Mouse (Mus musculus): ENCODE measurements at regions not wholly inside any gene's neighbourhood (a gene's known extent, or its start where the extent isn't known, plus 50 kb on each side); places are given as distances from the start of the nearest gene placed in this dataset.

DNA sequence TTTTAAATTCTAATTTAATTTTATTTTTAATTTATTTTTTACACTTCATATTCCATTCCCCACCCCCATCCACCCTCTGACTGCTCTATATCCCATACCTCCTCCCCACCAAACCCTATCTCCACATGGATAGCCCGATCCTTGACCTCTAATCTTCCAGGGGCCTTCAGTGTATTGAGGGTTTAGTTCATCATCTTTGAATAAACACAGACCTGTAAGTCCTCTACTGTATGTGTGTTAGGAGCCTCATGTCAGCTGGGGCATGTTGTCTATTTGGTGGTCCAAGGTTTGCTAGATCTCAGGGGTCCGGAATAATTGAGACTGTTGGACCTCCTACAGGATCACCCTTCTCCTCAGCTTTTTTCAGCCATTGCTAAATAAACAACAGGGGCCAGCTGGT is 540.2 kb upstream of the Pcdh20 start:
- H3K9ac ChIP-seq (ENCODE audit: control insufficient read depth, low read depth, low read length, poor library complexity, severe bottlenecking) = no peak overlapping the region
- H3K4me3 ChIP-seq (ENCODE audit: control insufficient read depth in 1 of 2, insufficient read depth in 1 of 2, low read depth in 2 of 2, low read length in 2 of 2) = no peak overlapping the region
- TF ChIP-seq RAD21 (IDR thresholded peaks at IDR 0.05; ENCODE audit: low read depth, low read length) = no peak
- no peak for TF ChIP-seq ZC3H11A (IDR thresholded peaks at IDR 0.05; ENCODE audit: low read depth, low read length)
- no peak for TF ChIP-seq NRF1 (IDR thresholded peaks at IDR 0.05; ENCODE audit: insufficient read depth, low read depth, low read length, poor library complexity, severe bottlenecking)
- TF ChIP-seq NELFE (IDR thresholded peaks at IDR 0.05; ENCODE audit: low read depth, low read length) = no peak
- TF ChIP-seq CTCF (IDR thresholded peaks at IDR 0.05 in 2 of 3, conservative IDR thresholded peaks at IDR 0.05 in 1 of 3; ENCODE audit: control insufficient read depth in 1 of 3, insufficient read depth in 1 of 3, low read depth in 2 of 3, low read length in 3 of 3, poor library complexity in 1 of 3, severe bottlenecking in 1 of 3) = no peak
- no peak for TF ChIP-seq BHLHE40 (IDR thresholded peaks at IDR 0.05; ENCODE audit: borderline replicate concordance, low read depth, low read length)
- TF ChIP-seq ETS1 (IDR thresholded peaks at IDR 0.05; ENCODE audit: low read depth, low read length) = no peak
- no peak for TF ChIP-seq USF1 (IDR thresholded peaks at IDR 0.05; ENCODE audit: low read depth, low read length)
- no peak for TF ChIP-seq CHD1 (IDR thresholded peaks at IDR 0.05; ENCODE audit: low read depth, low read length)
- TF ChIP-seq TAL1 (IDR thresholded peaks at IDR 0.05; ENCODE audit: low read length) = no peak
- TF ChIP-seq GABPA (IDR thresholded peaks at IDR 0.05; ENCODE audit: low read depth, low read length) = no peak
- TF ChIP-seq MYB (IDR thresholded peaks at IDR 0.05; ENCODE audit: low read depth, low read length) = no peak
- no peak for TF ChIP-seq ZMIZ1 (IDR thresholded peaks at IDR 0.05; ENCODE audit: low read depth, low read length)
- TF ChIP-seq POLR2AphosphoS5 (IDR thresholded peaks at IDR 0.05; ENCODE audit: borderline replicate concordance, low read depth, low read length) = no peak
- no peak for TF ChIP-seq ZKSCAN1 (IDR thresholded peaks at IDR 0.05; ENCODE audit: low read depth, low read length)
- TF ChIP-seq SMC3 (IDR thresholded peaks at IDR 0.05; ENCODE audit: low read depth, low read length) = no peak
- TF ChIP-seq MEF2A (IDR thresholded peaks at IDR 0.05; ENCODE audit: extremely low read depth, insufficient replicate concordance, low read depth, low read length, poor library complexity, severe bottlenecking) = no peak
- no peak for TF ChIP-seq USF2 (IDR thresholded peaks at IDR 0.05; ENCODE audit: borderline replicate concordance in 1 of 2, insufficient read depth in 1 of 2, low read depth in 1 of 2, low read length in 2 of 2)
- no peak for TF ChIP-seq HCFC1 (IDR thresholded peaks at IDR 0.05; ENCODE audit: low read depth, low read length)
- TF ChIP-seq MYC (IDR thresholded peaks at IDR 0.05; ENCODE audit: low read depth, low read length) = no peak
- H3K4me1 ChIP-seq (ENCODE audit: control insufficient read depth in 1 of 2, insufficient read depth in 2 of 2, low read length in 2 of 2) = no peaks in the 10 kb centered on the region
- H3K27ac ChIP-seq (ENCODE audit: control insufficient read depth, low read depth, low read length) = no peak overlapping the region
- H3K27me3 ChIP-seq (ENCODE audit: control insufficient read depth in 1 of 2, insufficient read depth in 2 of 2, low read length in 2 of 2) = no peaks in the 10 kb centered on the region
- H3K9me3 ChIP-seq (replicated peaks; ENCODE audit: insufficient read depth, low read length) = no peaks in the 10 kb centered on the region
- no peak for DNase-seq (ENCODE audit: low read depth, low spot score)
- H3K36me3 ChIP-seq (ENCODE audit: control insufficient read depth in 1 of 2, insufficient read depth in 2 of 2, low read length in 2 of 2) = no peaks in the 10 kb centered on the region
- no peaks in the 10 kb centered on the region for H3K79me2 ChIP-seq (ENCODE audit: control insufficient read depth, insufficient read depth, low read length, poor library complexity)

- no peak overlapping the region for H3K27ac ChIP-seq (ENCODE audit: control insufficient read depth, low read depth, low read length)
- no peaks in the 10 kb centered on the region for H3K79me2 ChIP-seq (ENCODE audit: control insufficient read depth, insufficient read depth, low read length, poor library complexity)
- no peaks in the 10 kb centered on the region for H3K27me3 ChIP-seq (ENCODE audit: control insufficient read depth in 1 of 2, insufficient read depth in 2 of 2, low read length in 2 of 2)
- no peaks in the 10 kb centered on the region for H3K36me3 ChIP-seq (ENCODE audit: control insufficient read depth in 1 of 2, insufficient read depth in 2 of 2, low read length in 2 of 2)
- H3K4me3 ChIP-seq (ENCODE audit: control insufficient read depth in 1 of 2, insufficient read depth in 1 of 2, low read depth in 2 of 2, low read length in 2 of 2) = no peak overlapping the region
- no peak for TF ChIP-seq SIN3A (IDR thresholded peaks at IDR 0.05; ENCODE audit: low read length)
- TF ChIP-seq ZMIZ1 (IDR thresholded peaks at IDR 0.05; ENCODE audit: low read depth, low read length) = no peak
- no peak for TF ChIP-seq MYC (IDR thresholded peaks at IDR 0.05; ENCODE audit: low read depth, low read length)
- no peak for TF ChIP-seq MXI1 (IDR thresholded peaks at IDR 0.05; ENCODE audit: low read depth, low read length)
- TF ChIP-seq TBP (IDR thresholded peaks at IDR 0.05; ENCODE audit: low read depth, low read length) = no peak
- TF ChIP-seq POLR2A (IDR thresholded peaks at IDR 0.05; ENCODE audit: control insufficient read depth in 1 of 2, insufficient read depth in 1 of 2, low read depth in 1 of 2, low read length in 2 of 2, poor library complexity in 1 of 2) = no peak
- TF ChIP-seq NELFE (IDR thresholded peaks at IDR 0.05; ENCODE audit: low read depth, low read length) = no peak
- no peak for TF ChIP-seq USF1 (IDR thresholded peaks at IDR 0.05; ENCODE audit: low read depth, low read length)
- no peak for TF ChIP-seq ZNF384 (IDR thresholded peaks at IDR 0.05; ENCODE audit: low read depth, low read length)
- no peak for TF ChIP-seq TAL1 (IDR thresholded peaks at IDR 0.05; ENCODE audit: low read length)
- no peak for TF ChIP-seq GABPA (IDR thresholded peaks at IDR 0.05; ENCODE audit: low read depth, low read length)
- no peak for TF ChIP-seq SMC3 (IDR thresholded peaks at IDR 0.05; ENCODE audit: low read depth, low read length)
- TF ChIP-seq ZKSCAN1 (IDR thresholded peaks at IDR 0.05; ENCODE audit: low read depth, low read length) = no peak
- TF ChIP-seq ZC3H11A (IDR thresholded peaks at IDR 0.05; ENCODE audit: low read depth, low read length) = no peak
- no peak for TF ChIP-seq POLR2AphosphoS2 (IDR thresholded peaks at IDR 0.05; ENCODE audit: low read length)
- TF ChIP-seq RCOR1 (IDR thresholded peaks at IDR 0.05; ENCODE audit: low read depth, low read length) = no peak
- no peaks in the 10 kb centered on the region for H3K4me1 ChIP-seq (ENCODE audit: control insufficient read depth in 1 of 2, insufficient read depth in 2 of 2, low read length in 2 of 2)
- H3K9me3 ChIP-seq (replicated peaks; ENCODE audit: insufficient read depth, low read length) = no peaks in the 10 kb centered on the region
- no peak overlapping the region for H3K9ac ChIP-seq (ENCODE audit: control insufficient read depth, low read depth, low read length, poor library complexity, severe bottlenecking)
- DNase-seq (ENCODE audit: low read depth, low spot score) = no peak
Observed at GRCm38 (mm10) chr14:89009648-89010047, 538.5 kb upstream of the Pcdh20 start.
